Mouse (Mus musculus) brain, embryonic 14.5 days (tissue): Measurements from ENCODE around the gene Megf11.

ENCODE experiments used
- CTCF ChIP-seq: fragments of 200-500 bp; IDR thresholded peaks from 2 replicates; pipeline ENCODE4 v1.5.1; 2012; ENCODE audit warnings: inconsistent platforms, mild to moderate bottlenecking, moderate library complexity, borderline replicate concordance; ENCODE audit not compliant: insufficient read depth, insufficient read length; ENCODE audit errors: extremely low read depth
- POLR2A ChIP-seq: fragments of 200-500 bp; IDR thresholded peaks from 2 replicates; pipeline ENCODE4 v1.6.1; 2012; ENCODE audit warnings: mild to moderate bottlenecking, inconsistent platforms, borderline replicate concordance; ENCODE audit not compliant: poor library complexity, insufficient read depth, insufficient read length, severe bottlenecking; ENCODE audit errors: extremely low read depth

DNA sequence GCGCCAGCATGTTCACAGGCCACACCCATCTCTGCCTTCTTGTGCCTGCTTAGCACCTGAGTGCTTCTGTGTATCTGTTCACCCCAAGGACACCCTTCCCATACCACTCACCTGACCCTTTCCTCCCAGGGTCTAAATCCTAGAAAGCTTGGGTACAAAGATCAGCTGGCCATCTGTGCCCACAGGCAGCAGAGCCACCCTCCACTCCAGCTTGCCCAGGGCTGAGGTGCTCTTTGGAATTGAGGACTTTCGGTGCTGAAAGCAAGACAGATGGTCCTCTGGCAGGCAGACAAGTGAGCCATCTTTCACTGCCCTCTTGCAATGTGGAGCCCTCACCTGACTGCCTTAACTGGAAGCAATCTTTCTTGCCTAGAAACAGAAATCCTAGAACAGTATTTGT lies 251.5 kb downstream of the Megf11 start:
- TF ChIP-seq POLR2A (no peak), CTCF (no peak)
